Mouse (Mus musculus): Measurements from ENCODE around the gene Mtmr10.

GRCm38 (mm10) chr7:64287414-64288091, at the start of gene Mtmr10:
- TF ChIP-seq CTCF (IDR thresholded peaks at IDR 0.05; ENCODE audit: extremely low read depth, insufficient read depth, low read length) (no peak), POLR2A (IDR thresholded peaks at IDR 0.05; ENCODE audit: extremely low read depth, insufficient read depth, low read length) (peak; percentile 46)

Measured in cortical plate, adult 2 months (tissue).